Mouse (Mus musculus): ENCODE results near the gene Myzap.

Gene Myzap

DNA sequence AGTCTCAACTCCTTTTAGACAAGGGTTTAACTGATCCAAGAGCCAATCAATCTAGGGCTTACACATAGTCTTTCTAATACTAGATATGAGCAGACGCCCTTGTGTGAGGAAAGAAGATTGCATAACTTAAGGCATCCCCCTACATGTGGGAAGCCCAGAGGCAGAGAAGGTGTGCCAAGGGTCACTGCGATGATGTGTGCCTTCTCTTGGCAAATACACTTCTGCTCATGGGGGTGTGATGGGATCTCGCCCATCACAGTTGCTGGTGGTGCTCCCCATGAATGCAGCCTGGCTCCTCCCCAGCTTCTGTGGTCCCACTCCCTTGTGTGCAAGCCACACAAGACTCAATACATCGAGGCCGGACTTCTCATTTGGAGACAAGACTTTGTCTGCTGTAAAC is 47.3 kb downstream of the Myzap start:
- in situ Hi-C loops (cut with MboI), result loop anchor here (5.0 kb wide), 1 partner anchor 72 kb away; no protein-coding TSS in a partner anchor

DNA sequence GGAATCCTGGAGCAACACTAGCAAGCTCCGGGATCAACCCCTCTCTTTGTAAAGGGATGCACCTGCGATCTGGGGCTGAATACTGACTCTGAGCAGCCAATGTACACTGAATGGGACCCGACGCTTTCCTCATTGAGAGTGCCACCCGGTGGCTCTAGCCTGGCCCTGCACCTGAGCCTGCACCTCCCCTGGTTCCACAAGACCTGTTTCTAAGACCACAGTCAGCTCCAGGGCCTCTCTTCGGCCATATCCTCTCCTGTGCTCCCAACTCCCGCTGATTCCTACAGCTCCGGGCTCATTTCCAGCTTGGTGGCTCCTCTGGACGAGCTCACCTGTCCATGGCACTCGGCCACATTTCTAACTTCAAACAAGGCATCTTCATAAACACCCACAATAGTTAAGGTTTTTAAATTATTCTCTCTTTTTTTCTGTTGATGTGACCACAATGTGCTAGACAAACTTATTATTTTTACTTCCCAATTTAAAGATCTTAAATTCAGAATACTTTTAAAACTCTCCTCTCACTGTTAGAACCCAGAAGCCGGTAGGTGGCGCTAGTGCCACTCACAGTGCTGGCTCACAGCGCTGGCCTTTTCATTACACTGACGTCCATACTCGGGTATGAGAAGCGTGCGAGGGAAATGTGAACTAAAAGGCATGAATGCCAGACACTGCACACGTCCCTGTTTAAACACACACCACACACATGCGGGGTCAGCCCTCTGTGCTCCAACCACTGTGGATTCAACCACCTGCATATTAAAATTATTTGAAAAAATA is 48.5 kb downstream of the Myzap start:
- in situ Hi-C loops (cut with MboI), result loop anchor here (5.0 kb wide), 1 partner anchor 74 kb away; no protein-coding TSS in a partner anchor

DNA sequence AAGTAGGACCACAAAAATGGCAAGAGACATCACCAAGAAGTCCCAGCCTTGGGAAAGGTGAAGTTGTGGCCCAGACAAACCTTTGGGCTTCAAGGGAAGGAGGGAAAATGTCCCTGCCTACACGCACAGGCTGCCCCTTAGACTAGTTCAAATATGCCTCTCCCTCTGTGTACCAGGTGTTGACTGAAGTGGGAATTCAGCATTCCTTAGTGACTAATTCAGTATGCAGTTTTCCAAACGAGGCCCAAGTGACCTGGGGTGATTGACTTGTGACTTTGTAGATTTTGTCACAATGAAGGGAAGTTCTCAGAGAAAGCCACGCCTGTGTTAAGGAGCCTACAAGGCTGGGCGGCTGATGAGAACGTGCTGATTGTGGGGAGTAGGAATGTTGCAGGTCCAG is 49.9 kb downstream of the Myzap start:
- in situ Hi-C loops (cut with MboI), result loop anchor here (5.0 kb wide), 1 partner anchor 75 kb away; no protein-coding TSS in a partner anchor

DNA sequence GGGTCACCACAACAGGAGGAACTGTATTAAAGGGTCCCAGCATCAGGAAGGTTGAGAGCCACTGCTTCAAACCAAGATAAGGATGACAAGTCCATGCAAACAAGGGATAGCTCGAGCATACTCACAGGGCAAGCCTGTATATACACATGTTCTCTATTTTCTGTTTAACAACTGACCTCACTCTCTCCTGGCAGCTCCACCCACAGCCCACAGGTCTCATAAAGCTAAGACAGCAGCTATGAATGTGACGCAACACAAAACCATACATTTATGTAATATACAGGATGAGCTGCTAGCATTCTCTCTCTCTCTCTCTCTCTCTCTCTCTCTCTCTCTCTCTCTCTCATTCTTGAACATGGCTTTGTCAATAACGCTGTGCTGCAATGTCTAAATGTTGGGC is 51.4 kb downstream of the Myzap start:
- in situ Hi-C loops (cut with MboI), result loop anchor here (5.0 kb wide), 1 partner anchor 77 kb away; no protein-coding TSS in a partner anchor

DNA sequence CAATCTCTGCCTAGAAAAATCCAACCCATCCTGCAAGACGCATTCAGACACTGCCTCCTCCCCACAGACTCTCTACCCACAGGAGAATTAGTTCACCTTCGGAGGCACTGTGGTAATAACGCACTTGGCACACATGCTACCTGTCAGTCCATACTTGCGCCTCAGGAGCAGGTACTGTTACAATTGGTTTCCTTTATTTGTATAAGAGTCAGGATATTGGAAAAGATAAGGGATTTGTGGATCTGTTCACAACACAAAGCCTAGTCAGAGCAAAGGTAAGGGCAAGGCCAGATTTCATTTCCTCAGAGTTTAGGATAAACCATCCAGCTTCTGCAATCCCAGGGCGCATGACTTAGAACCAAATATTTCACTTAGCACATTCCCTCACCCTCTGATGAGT is 56.4 kb downstream of the Myzap start:
- in situ Hi-C loops (cut with MboI), result no loop called here

DNA sequence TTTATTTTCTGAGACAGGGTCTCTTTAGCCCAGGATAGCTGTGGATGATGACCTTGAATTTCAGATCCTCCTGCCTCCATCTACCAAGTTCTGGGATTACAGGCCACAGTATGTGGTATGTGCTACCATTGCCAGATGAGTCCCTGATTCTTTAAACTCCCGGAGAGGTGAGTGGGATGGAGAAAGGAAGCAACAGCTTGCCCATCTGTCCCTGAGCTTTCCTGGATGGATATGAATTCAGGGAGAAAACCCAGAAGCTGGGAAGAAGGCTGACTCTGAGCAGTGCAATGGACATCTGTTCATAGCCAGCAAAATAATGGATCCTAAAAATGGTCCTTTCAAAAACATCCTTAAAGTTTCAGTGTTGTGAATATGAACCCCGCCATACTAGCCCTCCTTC is 57.1 kb downstream of the Myzap start:
- in situ Hi-C loops (cut with MboI), result no loop called here

DNA sequence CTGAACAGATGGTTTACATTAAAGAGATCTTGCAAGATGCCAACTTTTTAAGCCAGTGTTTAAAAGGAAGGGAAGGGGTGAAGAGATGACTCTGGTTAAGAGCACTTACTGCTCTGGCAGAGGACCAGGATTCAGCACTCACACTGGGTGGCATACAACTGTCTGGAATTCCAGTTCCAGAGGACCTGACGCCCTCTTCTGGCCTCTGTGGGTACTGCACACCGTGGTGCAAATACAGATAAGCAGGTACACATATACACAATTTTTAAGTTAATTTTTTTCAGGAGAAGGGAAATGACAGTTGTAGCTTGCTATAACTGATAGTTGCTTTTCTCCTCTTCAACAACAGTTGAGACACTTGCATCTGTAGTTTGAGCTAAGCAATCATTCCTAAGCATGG is 62.2 kb downstream of the Myzap start:
- in situ Hi-C loops (cut with MboI), result no loop called here

DNA sequence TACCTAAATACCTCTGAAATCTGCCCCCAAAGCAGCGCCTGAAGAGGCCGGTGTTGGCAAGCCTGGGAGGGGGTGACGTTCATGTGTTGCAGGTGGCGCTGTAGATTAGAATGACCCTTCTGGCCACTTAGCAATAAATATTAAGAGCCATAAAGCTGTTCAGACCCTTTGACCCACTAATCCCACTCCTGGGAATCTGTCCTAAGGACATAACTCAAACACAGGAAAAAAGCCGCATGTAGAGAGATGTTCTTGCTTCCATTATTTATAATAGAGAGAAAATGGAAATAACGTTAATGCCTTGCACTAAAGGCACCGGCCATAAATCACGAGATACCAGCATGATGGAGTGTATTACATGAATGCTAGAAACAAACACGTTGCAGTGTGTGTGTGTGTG is 64.7 kb downstream of the Myzap start:
- in situ Hi-C loops (cut with MboI), result no loop called here

DNA sequence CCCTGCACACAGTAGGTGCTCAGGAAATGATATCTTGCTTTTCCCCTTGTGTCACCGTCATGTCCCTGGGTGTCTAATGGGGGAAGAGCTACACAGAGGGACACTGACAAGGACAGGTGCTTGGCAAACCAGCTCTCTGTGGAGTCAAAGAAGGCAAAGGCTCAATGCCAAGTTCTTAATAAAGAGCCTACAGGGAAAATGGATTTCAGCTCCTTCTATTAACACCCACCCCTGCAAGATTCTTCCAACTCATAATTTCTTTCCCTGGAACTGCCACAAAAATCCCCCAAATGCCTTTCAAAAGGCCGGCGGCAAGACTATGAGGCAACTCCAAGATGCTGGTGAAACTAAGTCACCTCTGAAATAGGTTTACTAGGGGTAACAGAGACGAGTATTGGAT is 68.3 kb downstream of the Myzap start:
- in situ Hi-C loops (cut with MboI), result no loop called here

DNA sequence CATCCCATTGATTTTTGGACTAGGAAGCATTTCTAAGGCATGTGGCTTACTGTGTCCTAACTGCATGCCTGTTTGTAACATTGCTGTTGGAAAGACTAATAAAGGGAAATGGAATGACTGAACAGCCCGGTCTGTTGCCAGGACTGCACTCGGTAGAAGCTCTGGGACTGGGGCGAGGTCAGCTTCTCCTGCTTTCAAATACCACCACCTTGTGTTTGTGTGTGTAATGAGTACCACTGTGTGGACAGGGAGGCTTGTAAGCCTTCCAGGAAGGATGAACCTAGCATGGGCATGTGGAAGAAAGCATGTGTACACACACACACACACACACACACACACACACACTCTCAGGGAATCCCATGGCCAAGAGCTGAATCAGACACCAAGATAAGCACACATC is 72.3 kb downstream of the Myzap start:
- in situ Hi-C loops (cut with MboI), result no loop called here

DNA sequence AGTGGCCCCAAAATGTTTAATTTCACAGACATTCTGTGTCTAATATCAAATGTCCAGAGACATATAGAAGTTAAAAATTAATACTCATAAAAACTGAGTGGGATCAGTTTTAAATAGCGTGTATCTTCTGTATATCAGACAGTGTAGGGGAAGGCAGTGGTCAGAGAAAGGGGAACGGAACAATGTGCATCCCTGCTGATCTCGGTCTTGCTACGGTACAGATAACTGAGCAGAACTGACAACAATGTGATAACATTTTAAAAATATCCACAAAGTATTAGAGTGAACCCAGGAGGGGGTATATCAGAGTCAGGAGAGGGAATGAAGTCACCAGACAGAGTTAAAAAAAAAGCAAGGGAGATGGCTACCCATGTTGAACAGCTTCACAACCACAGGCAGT is 74.7 kb downstream of the Myzap start:
- in situ Hi-C loops (cut with MboI), result no loop called here

DNA sequence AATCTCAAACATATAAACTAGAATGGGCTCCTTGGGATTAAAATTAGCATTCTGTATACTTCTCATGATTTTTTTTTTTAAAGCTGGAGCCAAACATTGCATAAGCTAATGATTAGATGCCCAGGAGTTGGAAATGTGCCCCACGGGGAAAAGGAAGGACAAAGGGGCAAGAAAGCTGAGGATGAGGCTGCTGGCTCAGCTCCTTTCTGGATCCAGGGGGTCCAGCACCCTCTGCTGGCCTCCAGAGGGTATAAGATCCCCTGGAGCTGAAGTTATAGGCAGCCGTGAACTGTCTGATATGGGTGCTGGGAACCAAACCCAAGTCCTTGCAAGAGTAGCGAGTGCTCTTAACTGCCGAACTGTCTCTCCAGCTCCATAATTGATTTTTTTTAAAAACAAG is 76.3 kb downstream of the Myzap start:
- in situ Hi-C loops (cut with MboI), result no loop called here

DNA sequence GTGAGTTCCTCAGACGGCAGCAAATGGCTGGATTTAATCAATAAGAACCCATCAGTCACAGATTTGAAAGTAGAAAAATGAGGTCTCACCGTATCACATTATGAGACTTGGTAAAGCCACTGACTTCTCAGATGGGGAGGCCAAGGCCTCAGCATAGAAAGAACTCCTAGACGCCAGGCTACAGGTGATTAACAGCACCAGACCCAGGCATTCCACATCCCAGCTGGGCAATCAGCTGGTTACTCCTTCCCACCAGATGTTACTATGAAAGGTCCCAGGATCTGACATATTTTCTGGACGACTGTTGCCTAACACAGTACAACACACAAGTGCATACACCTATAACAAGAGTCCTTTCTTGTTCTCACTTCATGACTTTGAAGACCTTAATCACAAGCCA is 78.6 kb downstream of the Myzap start:
- in situ Hi-C loops (cut with MboI), result no loop called here

DNA sequence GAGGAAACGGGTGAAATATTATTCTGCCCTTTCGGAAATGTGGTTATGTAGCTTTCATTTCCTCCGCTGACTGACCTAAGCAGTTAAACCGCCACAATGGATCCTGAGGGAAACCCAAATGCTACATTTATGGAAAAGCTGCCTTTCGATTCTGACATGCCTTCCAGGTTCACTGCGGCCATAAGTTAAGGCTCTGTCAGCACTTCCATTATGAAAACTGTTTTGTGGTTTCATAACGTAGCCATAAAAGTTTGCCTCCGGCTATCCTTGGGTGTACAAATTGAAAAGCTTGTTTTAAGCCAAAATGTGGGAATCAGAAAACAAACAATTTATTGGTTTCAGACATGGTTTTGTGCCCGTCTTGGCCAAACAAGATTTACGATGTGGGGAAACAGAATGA is 79.3 kb downstream of the Myzap start:
- in situ Hi-C loops (cut with MboI), result no loop called here

DNA sequence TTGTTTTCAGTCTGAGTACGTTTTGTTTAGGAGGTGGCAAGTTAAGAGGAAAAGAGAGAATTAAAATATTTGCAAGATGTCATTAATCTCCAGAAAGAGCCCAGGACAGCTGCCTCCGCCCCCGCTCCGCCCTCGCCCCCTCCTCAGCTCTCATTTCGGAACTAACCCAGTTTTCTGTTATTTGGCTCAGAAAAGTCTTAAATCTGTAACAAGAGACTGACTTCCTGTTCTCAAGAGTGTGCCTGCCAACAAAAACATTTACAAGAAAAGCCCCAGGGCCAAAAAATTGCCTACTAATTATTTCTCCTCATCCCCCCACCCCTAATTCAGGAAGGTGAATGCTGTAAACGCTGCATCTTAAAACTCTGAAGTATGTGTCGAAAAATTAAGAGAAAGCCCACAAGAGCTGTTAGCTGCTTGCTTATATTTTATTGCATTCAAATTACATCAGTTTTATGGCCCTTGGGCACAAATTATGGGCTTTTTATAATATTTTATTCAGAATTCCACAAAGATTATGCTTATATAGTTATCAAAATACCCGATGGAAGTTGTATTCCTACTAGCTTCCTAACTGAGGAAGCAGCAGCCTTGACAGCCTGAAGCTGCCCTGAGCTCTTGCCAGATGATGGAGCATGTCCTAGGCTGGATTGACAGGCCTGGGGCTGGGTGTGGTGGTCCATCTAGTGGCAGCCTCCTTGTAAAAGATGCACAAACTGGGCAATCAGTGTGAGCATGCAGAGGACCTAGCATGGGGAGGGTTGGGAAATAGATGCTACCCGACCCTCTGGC is 93.6 kb downstream of the Myzap start:
- in situ Hi-C loops (cut with MboI), result no loop called here

DNA sequence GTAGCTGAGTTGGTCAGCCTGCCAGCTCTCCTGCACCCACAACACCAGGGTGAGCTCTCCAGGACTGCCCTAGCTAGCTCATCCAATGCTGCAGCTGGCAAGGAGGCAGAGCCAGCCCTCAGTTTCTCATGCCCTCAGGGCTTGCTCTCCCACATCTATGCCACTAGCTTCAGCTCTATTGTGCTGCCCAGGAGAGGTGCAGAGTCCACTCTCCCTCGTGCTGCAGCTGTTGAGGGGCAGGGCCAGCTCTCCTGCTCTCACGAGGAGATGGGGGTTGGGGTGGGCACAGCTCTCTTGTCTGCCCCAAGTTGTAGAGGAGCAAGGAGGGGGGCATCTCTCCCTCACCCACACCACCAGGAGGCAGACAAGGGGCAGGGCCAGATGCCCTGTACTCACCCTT is 95.5 kb downstream of the Myzap start:
- in situ Hi-C loops (cut with MboI), result no loop called here

DNA sequence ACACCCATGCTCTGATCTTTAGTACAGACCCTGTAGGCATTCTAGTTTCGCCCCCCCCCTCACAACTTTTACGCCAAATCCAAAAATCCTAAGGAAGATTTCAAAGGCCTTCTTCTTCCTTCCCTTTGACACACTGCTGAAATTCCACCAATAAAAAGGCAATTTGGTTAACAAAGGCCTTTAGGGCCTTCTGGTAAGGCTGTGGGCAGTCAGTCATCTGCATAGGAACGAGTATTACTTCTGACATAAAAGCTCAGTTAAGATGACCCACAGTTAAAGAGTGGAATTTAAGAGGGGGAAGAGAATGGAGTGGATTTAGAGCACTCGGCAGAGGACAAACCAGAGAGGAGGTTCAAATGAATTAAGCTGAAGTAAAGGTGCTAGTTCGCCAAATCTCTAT is 98.4 kb downstream of the Myzap start:
- in situ Hi-C loops (cut with MboI), result no loop called here

DNA sequence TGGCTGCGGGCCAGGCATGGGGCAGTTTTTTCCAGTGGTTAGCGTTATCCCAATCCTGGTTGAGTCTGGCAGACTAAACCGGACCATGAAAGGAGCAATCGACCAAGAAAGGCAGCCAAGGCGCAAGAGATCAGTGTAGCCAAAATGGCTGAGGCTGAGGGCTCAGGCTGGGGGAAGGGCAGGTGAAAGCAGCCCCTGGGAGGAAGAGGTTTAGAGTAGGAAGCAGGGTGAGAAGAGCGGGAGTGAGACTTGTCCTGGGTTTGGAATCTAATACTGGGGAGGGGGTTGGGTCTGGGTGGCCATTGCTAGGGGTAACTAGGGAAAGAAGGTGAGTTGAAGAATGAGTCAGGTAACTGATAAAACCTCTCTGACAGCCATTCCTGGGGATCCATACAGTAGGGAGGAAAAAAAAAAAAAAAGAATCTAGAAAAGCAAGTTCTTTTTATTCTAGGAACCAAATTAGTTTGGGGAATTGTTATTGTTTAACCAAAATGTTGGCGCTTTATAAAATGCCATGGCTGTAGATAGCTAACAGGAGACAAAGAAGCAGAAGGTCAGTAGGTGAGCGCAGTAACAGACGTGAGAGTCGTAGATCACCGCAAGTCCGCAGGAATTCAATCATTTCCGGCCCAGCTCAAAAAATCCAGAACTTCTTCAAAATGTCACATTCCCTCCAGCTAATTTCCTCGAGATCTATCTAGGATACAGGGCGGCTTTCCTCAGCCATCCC is 99.7 kb downstream of the Myzap start:
- in situ Hi-C loops (cut with MboI), result no loop called here

DNA sequence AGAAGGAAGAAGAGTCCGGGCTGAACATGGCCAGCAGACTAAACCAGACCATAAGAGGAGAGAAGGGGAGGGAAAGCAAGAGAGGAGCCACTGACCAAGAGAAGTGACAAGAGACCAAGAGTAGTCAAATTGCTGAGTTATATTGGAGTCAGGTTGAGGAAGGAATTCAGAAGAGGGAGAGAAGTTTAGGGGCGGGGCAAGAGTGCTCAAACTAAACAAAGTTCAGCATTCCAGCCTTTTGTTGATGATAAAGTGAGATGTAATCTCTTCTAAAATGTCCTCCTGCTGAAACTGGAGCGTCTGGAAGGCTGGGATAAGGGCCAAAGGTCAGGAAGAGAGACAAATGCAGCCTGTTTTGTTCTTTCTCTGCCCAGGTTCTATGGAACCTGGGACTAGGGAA is 102.1 kb downstream of the Myzap start:
- in situ Hi-C loops (cut with MboI), result no loop called here

DNA sequence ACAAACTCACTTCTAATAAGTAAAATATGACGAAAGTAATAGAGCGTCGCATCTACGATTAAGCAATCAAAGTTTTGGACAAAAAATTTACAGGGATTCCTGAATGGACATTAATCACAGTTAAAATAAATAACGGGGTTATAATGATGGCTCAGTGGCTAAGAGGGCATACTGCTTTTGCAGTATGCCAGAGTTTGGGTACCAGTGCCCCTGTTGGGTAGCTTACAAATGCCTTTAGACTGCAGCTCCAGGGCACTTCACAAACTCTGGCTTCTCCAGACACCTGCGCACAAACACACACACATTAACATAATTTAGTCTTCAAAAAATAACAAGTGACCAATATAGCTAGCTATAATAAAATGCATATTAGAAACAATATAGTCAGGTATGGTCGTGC is 106.0 kb downstream of the Myzap start:
- in situ Hi-C loops (cut with MboI), result no loop called here

DNA sequence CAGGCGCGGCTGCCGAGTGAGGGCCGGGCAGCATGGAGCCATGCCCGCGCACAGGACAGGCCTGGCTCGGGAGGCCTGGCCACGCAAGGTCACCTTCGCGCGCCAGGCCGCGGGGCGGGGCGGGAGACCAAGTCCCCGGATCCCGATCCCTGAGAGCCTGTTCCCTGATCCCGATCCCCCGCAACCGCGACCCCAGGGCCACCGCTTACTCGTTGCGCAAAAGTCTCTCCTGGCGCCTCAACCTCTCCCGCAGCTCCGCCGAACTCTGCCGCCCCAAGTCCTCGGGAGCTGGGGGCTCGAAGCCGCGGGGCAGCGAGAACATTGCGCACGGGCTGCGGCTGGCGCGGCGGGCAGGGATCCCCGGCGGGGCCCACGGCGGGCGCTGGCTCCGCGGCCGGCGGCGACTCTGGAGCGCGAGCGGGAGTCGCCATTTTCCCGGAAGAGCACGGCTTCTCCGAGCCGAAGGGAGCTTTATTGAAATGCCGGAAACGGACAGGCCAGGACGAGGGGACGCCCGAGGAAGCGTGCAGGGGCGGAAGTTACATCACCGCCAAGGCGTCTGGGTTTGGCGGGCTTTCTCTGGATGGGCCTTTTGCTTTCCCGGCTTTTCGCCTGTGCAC is 106.6 kb downstream of the Myzap start, which contains the start of gene Polr2m:
Polr2m (minus strand) TSS at position 461 of the 620 bp plus-strand sequence.
- in situ Hi-C loops (cut with MboI), result no loop called here

DNA sequence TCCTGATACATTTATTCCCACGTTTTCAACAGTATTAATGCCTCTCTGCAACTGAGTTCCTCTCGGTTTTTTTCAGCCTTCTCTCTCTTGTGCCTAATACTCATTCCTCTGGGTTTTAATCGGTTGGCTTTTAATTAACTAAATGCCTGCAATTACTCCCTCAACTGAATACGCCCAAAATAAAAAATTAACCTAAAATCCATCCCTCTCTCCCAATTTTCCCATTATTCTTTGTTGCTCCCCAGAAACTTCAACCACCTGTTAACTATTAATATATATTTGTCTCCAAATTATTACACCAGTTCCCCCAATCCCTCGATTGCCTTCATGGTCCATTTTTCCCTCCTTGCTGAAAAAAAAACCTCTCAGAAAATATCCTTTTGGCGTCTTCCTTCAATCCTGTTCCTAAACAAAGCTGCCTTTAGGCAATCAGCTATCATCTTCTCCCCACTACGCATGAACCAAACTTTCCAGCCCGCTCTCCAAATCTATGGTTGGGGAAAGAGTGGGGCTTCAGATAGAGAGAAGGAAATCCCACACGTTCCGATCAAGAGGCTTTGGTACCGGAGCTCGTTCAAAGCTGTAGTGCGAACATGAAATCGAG is 107.2 kb downstream of the Myzap start:
- in situ Hi-C loops (cut with MboI), result no loop called here
